Mouse (Mus musculus): ENCODE measurements around the gene Cped1.

DNA sequence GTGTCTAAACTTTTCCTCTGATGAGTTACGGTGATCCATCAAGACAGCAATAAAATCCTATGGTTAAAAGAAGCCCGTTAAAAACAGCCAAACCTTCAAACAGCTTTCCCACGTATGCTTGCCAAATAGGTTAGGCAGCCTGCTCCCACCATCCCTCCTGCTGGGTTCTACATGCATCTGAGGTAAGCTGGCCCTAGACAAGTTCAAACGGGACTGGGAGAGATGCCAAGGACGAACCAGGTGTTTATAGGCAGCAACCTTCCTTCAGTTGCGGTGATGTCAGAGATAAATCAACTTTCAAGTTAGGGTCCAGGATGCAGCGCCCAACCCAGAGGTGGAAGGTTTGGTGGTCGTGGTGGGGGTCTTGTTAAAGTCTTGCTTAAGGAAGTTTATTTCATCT lies 155.1 kb downstream of the Cped1 start:
- no peak for TF ChIP-seq EP300 (IDR thresholded peaks at IDR 0.05; ENCODE audit: low read depth)
- TF ChIP-seq CTCF (IDR thresholded peaks at IDR 0.05; ENCODE audit: low read depth), result no peak
